Mouse (Mus musculus) embryonic facial prominence, embryonic 13.5 days (tissue): ENCODE data around the gene Treml1. TPM values are rescaled to one million over a fixed set of nuclear protein-coding genes. Genes with fewer than 3 reads are reported as not detected.

ENCODE experiments used
- ATAC-seq: fragments of 200-750 bp; cut with Nextera tagmentation; 2 replicates; pipeline ENCODE4 v1.8.0; 2017; ENCODE audit warnings: low read depth; ENCODE audit not compliant: insufficient number of reproducible peaks, insufficient read depth, low FRiP score, low TSS enrichment
- H3K27ac ChIP-seq: fragments of 300-500 bp; sonication (generic); 2 replicates; pipeline ENCODE4 v1.5.1; 2015; ENCODE audit warnings: moderate library complexity, mild to moderate bottlenecking, inconsistent platforms
- H3K27me3 ChIP-seq: fragments of 300-500 bp; sonication (generic); 2 replicates; pipeline ENCODE4 v1.6.1; 2015; ENCODE audit warnings: mild to moderate bottlenecking, inconsistent platforms
- H3K36me3 ChIP-seq: fragments of 300-500 bp; sonication (generic); 2 replicates; pipeline ENCODE4 v1.6.1; 2015; ENCODE audit warnings: mild to moderate bottlenecking, inconsistent platforms
- H3K4me1 ChIP-seq: fragments of 300-500 bp; sonication (generic); 2 replicates; pipeline ENCODE4 v1.6.1; 2015; ENCODE audit warnings: inconsistent platforms
- H3K4me2 ChIP-seq: fragments of 300-500 bp; sonication (generic); 2 replicates; pipeline ENCODE4 v1.6.1; 2015; ENCODE audit warnings: moderate library complexity, mild to moderate bottlenecking, inconsistent platforms
- H3K4me3 ChIP-seq: fragments of 300-500 bp; sonication (generic); 2 replicates; pipeline ENCODE4 v1.5.1; 2015; ENCODE audit warnings: mild to moderate bottlenecking, inconsistent platforms
- H3K9ac ChIP-seq: fragments of 300-500 bp; sonication (generic); 2 replicates; pipeline ENCODE4 v1.6.1; 2015; ENCODE audit warnings: mild to moderate bottlenecking, inconsistent platforms
- H3K9me3 ChIP-seq: fragments of 300-500 bp; sonication (generic); 2 replicates; pipeline ENCODE4 v1.6.1; 2016; ENCODE audit warnings: inconsistent platforms
- WGBS: fragments of 180-500 bp; shearing (Covaris S2); methylation state at CpG from one replicate; pipeline ENCODE4 v1.1.7; 2015; ENCODE audit warnings: mixed read lengths; 5-methylcytosine and 5-hydroxymethylcytosine counted together
- polyA plus RNA-seq: library from polyadenylated mRNA; unstranded; fragments of >200 nt; fragmentation: Nextera tagmentation; extraction: Ambion mirVana; gene quantifications from 2 replicates; pipeline ENCODE4 v1.2.1, GENCODE M21; 2015

The Treml1 gene
- polyA plus RNA-seq, 1 experiment from 2014 or later, result 1.1 TPM

GRCm38 (mm10) chr17:48360462-48360861 is 746 bp downstream of the Treml1 start:
- no peak for ATAC-seq
- H3K9me3 ChIP-seq, result no peaks in the 10 kb centered on the region

GRCm38 (mm10) chr17:48362346-48362745 is 2.6 kb downstream of the Treml1 start:
- ATAC-seq, result no peak
- Histone ChIP-seq H3K36me3 (no peaks in the 10 kb centered on the region), H3K4me3 (no peak overlapping the region), H3K4me2 (no peak overlapping the region), H3K9me3 (no peaks in the 10 kb centered on the region), H3K27ac (no peak overlapping the region), H3K27me3 (no peaks in the 10 kb centered on the region), H3K9ac (no peak overlapping the region), H3K4me1 (no peaks in the 10 kb centered on the region)
- WGBS, result 81% methylated on average over 3 of the region's 3 CpGs

More at GRCm38 (mm10) chr17:48360462-48360861, 746 bp downstream of the Treml1 start:
- no peaks in the 10 kb centered on the region for H3K4me1 ChIP-seq
- no peak overlapping the region for H3K4me2 ChIP-seq
- H3K27ac ChIP-seq, result no peak overlapping the region
- WGBS, result 74% methylated on average over 4 of the region's 4 CpGs
- H3K27me3 ChIP-seq, result no peaks in the 10 kb centered on the region
- no peak overlapping the region for H3K4me3 ChIP-seq
- no peaks in the 10 kb centered on the region for H3K36me3 ChIP-seq
- no peak overlapping the region for H3K9ac ChIP-seq

GRCm38 (mm10) chr17:48362966-48363365 is 3.2 kb downstream of the Treml1 start:
- 88% methylated on average over 8 of the region's 8 CpGs for WGBS
- ATAC-seq, result no peak
- Histone ChIP-seq H3K4me2 (no peak overlapping the region), H3K4me3 (no peak overlapping the region), H3K9me3 (no peaks in the 10 kb centered on the region), H3K9ac (no peak overlapping the region), H3K4me1 (no peaks in the 10 kb centered on the region), H3K27ac (no peak overlapping the region), H3K27me3 (no peaks in the 10 kb centered on the region), H3K36me3 (no peaks in the 10 kb centered on the region)

- H3K4me2 ChIP-seq, result no peak overlapping the region
- no peak for ATAC-seq
- no peaks in the 10 kb centered on the region for H3K4me1 ChIP-seq
- no peak overlapping the region for H3K4me3 ChIP-seq
- no peaks in the 10 kb centered on the region for H3K27me3 ChIP-seq
- no peak overlapping the region for H3K27ac ChIP-seq
- no peaks in the 10 kb centered on the region for H3K36me3 ChIP-seq
- 63% methylated on average over 6 of the region's 6 CpGs for WGBS
- H3K9me3 ChIP-seq, result no peaks in the 10 kb centered on the region
- no peak overlapping the region for H3K9ac ChIP-seq
Observed at GRCm38 (mm10) chr17:48363421-48363965, 3.8 kb downstream of the Treml1 start.

GRCm38 (mm10) chr17:48365511-48366155 is 5.9 kb downstream of the Treml1 start:
- Histone ChIP-seq H3K27ac (no peak overlapping the region), H3K27me3 (no peaks in the 10 kb centered on the region), H3K4me1 (no peaks in the 10 kb centered on the region), H3K9ac (no peak overlapping the region), H3K4me3 (no peak overlapping the region), H3K4me2 (no peak overlapping the region), H3K9me3 (no peaks in the 10 kb centered on the region), H3K36me3 (no peaks in the 10 kb centered on the region)
- WGBS, result 79% methylated on average over 9 of the region's 9 CpGs
- no peak for ATAC-seq

- Histone ChIP-seq H3K27ac (no peak overlapping the region), H3K9me3 (no peaks in the 10 kb centered on the region), H3K4me3 (no peak overlapping the region), H3K27me3 (no peaks in the 10 kb centered on the region), H3K36me3 (no peaks in the 10 kb centered on the region), H3K4me2 (no peak overlapping the region), H3K4me1 (no peaks in the 10 kb centered on the region), H3K9ac (no peak overlapping the region)
- 86% methylated on average over 5 of the region's 5 CpGs for WGBS
- no peak for ATAC-seq
Observed at GRCm38 (mm10) chr17:48366806-48367205, 7.1 kb downstream of the Treml1 start.

- Histone ChIP-seq H3K27ac (no peak overlapping the region), H3K9me3 (no peaks in the 10 kb centered on the region), H3K4me2 (no peak overlapping the region), H3K36me3 (no peaks in the 10 kb centered on the region), H3K4me3 (no peak overlapping the region), H3K27me3 (no peaks in the 10 kb centered on the region), H3K4me1 (no peaks in the 10 kb centered on the region), H3K9ac (no peak overlapping the region)
- ATAC-seq, result no peak
Observed at GRCm38 (mm10) chr17:48371621-48372020, 11.9 kb downstream of the Treml1 start.

- H3K9ac ChIP-seq, result no peak overlapping the region
- H3K4me1 ChIP-seq, result no peaks in the 10 kb centered on the region
- no peaks in the 10 kb centered on the region for H3K9me3 ChIP-seq
- no peak overlapping the region for H3K4me3 ChIP-seq
- no peaks in the 10 kb centered on the region for H3K36me3 ChIP-seq
- 47% methylated on average over 8 of the region's 8 CpGs for WGBS
- H3K27ac ChIP-seq, result no peak overlapping the region
- no peak for ATAC-seq
- no peak overlapping the region for H3K4me2 ChIP-seq
- H3K27me3 ChIP-seq, result no peaks in the 10 kb centered on the region
Observed at GRCm38 (mm10) chr17:48372987-48373386, 13.3 kb downstream of the Treml1 start.

- no peak overlapping the region for H3K4me3 ChIP-seq
- WGBS, result 85% methylated on average over 1 of the region's 1 CpGs
- no peaks in the 10 kb centered on the region for H3K27me3 ChIP-seq
- H3K9ac ChIP-seq, result no peak overlapping the region
- no peak overlapping the region for H3K27ac ChIP-seq
- no peaks in the 10 kb centered on the region for H3K36me3 ChIP-seq
- no peak overlapping the region for H3K4me2 ChIP-seq
- no peak for ATAC-seq
- H3K4me1 ChIP-seq, result no peaks in the 10 kb centered on the region
- no peaks in the 10 kb centered on the region for H3K9me3 ChIP-seq
Observed at GRCm38 (mm10) chr17:48376102-48376501, 16.4 kb downstream of the Treml1 start.

- no peak overlapping the region for H3K4me2 ChIP-seq
- H3K4me1 ChIP-seq, result no peaks in the 10 kb centered on the region
- no peaks in the 10 kb centered on the region for H3K27me3 ChIP-seq
- H3K9me3 ChIP-seq, result no peaks in the 10 kb centered on the region
- H3K9ac ChIP-seq, result no peak overlapping the region
- no peaks in the 10 kb centered on the region for H3K36me3 ChIP-seq
- H3K4me3 ChIP-seq, result no peak overlapping the region
- no peak overlapping the region for H3K27ac ChIP-seq
- no peak for ATAC-seq
Observed at GRCm38 (mm10) chr17:48379050-48379449, 19.3 kb downstream of the Treml1 start.

GRCm38 (mm10) chr17:48385786-48386461 is 26.2 kb downstream of the Treml1 start:
- Histone ChIP-seq H3K9ac (no peak overlapping the region), H3K27me3 (no peaks in the 10 kb centered on the region), H3K4me3 (no peak overlapping the region), H3K4me1 (no peaks in the 10 kb centered on the region), H3K36me3 (peaks cover 54% of the 10 kb centered on the region), H3K27ac (no peak overlapping the region), H3K9me3 (no peaks in the 10 kb centered on the region), H3K4me2 (no peak overlapping the region)
- WGBS, result 76% methylated on average over 2 of the region's 2 CpGs
- no peak for ATAC-seq

- 87% methylated on average over 2 of the region's 2 CpGs for WGBS
- H3K27me3 ChIP-seq, result no peaks in the 10 kb centered on the region
Observed at GRCm38 (mm10) chr17:48388666-48389065, 28.9 kb downstream of the Treml1 start.

More at GRCm38 (mm10) chr17:48388666-48389065, 28.9 kb downstream of the Treml1 start:
- H3K4me2 ChIP-seq, result no peak overlapping the region
- H3K9me3 ChIP-seq, result no peaks in the 10 kb centered on the region
- peaks cover 81% of the 10 kb centered on the region for H3K36me3 ChIP-seq
- no peak overlapping the region for H3K4me3 ChIP-seq
- no peak overlapping the region for H3K27ac ChIP-seq
- no peak for ATAC-seq
- no peak overlapping the region for H3K9ac ChIP-seq
- no peaks in the 10 kb centered on the region for H3K4me1 ChIP-seq
